Mouse (Mus musculus) heart, embryonic 12.5 days (tissue): ENCODE results near the gene Spc24. TPM values are rescaled to one million over a fixed set of nuclear protein-coding genes. Genes with fewer than 3 reads are reported as not detected.

Experiments used
- ATAC-seq: fragments of 200-750 bp; cut with Nextera tagmentation; 2 replicates; pipeline ENCODE4 v1.8.0; 2017; ENCODE audit warnings: moderate TSS enrichment, moderate library complexity; ENCODE audit not compliant: insufficient number of reproducible peaks, low FRiP score
- H3K27ac ChIP-seq: fragments of 300-500 bp; sonication (generic); 2 replicates; pipeline ENCODE4 v1.5.1; 2016; ENCODE audit warnings: mild to moderate bottlenecking, moderate library complexity; ENCODE audit not compliant: poor library complexity, severe bottlenecking
- H3K27me3 ChIP-seq: fragments of 300-500 bp; sonication (generic); replicated peaks from 2 replicates; pipeline ENCODE4 v1.6.1; 2016; ENCODE audit warnings: mild to moderate bottlenecking, moderate library complexity
- H3K36me3 ChIP-seq: fragments of 300-500 bp; sonication (generic); 2 replicates; pipeline ENCODE4 v1.6.1; 2016; ENCODE audit warnings: mild to moderate bottlenecking, moderate library complexity
- H3K4me1 ChIP-seq: fragments of 300-500 bp; sonication (generic); replicated peaks from 2 replicates; pipeline ENCODE4 v1.6.1; 2016; ENCODE audit warnings: mild to moderate bottlenecking
- H3K4me2 ChIP-seq: fragments of 300-500 bp; sonication (generic); 2 replicates; pipeline ENCODE4 v1.6.1; 2016; ENCODE audit warnings: mild to moderate bottlenecking, moderate library complexity
- H3K4me3 ChIP-seq: fragments of 300-500 bp; sonication (generic); 2 replicates; pipeline ENCODE4 v1.5.1; 2016; ENCODE audit warnings: mild to moderate bottlenecking
- H3K9ac ChIP-seq: fragments of 300-500 bp; sonication (generic); 2 replicates; pipeline ENCODE4 v1.6.1; 2016; ENCODE audit warnings: mild to moderate bottlenecking, moderate library complexity
- H3K9me3 ChIP-seq: fragments of 300-500 bp; sonication (generic); replicated peaks from 2 replicates; pipeline ENCODE4 v1.6.1; 2016; ENCODE audit warnings: mild to moderate bottlenecking, moderate library complexity
- WGBS: fragments of 180-500 bp; shearing (Covaris S2); methylation state at CpG from one replicate; pipeline ENCODE4 v1.1.7; 2016; 5-methylcytosine and 5-hydroxymethylcytosine counted together
- microRNA-seq: library from miRNA; unstranded; fragments of <30 nt; microRNA quantifications from one replicate; pipeline ENCODE4, GENCODE M21; 2017
- polyA plus RNA-seq: library from polyadenylated mRNA; unstranded; fragments of >200 nt; fragmentation: Nextera tagmentation; extraction: Ambion mirVana; gene quantifications from 2 replicates; pipeline ENCODE4 v1.2.1, GENCODE M21; 2016

The Spc24 gene
- polyA plus RNA-seq, 1 experiment from 2014 or later: 84.5 TPM

DNA sequence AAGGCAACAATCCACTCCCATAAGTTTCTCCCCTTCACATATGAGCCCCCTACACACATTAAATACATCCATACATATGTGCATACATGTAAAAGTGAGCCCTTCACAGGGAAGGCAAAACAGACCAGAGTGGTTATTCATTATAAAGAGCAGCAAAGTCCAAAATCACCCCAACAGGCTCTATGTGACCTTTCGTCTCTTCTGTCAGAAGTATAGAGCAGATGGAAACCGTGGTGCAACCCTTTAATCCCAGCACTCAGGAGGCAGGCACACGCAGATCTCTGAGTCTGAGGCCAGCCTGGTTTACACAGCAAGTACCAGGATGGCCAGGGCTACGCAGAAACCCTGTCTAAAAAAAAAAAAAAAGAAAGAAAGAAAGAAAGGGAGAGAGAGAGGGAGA, 54.0 kb downstream of the Spc24 start:
- ATAC-seq: no peak
- peaks cover 79% of the 10 kb centered on the region for H3K36me3 ChIP-seq
- no peaks in the 10 kb centered on the region for H3K9me3 ChIP-seq
- H3K27ac ChIP-seq: no peak overlapping the region
- WGBS: 83% methylated on average over 4 of the region's 4 CpGs
- no peak overlapping the region for H3K4me3 ChIP-seq
- no peaks in the 10 kb centered on the region for H3K4me1 ChIP-seq
- no peak overlapping the region for H3K9ac ChIP-seq
- H3K4me2 ChIP-seq: no peak overlapping the region
- no peaks in the 10 kb centered on the region for H3K27me3 ChIP-seq

Small RNA genes lying within 50 kb of the gene (microRNA-seq; reads per million reads assigned to microRNA genes)
- 8.3 reads per million, percentile 22 among the genes with 10 or more reads in this experiment for gene Mir7083

Other genes starting within 250 kb of the Spc24 start
- 1.4 and 1.6 TPM in 2 replicates for gene AB124611, start 234.1 kb downstream of the Spc24 start, polyA plus RNA-seq
- 49.9 and 53.8 TPM in 2 replicates for gene Carm1, start 213.4 kb downstream of the Spc24 start, polyA plus RNA-seq
- 33.6 and 34.5 TPM in 2 replicates for gene Timm29, start 167.6 kb downstream of the Spc24 start, polyA plus RNA-seq
- 12.9 and 14.8 TPM in 2 replicates for gene Yipf2, start 167.5 kb downstream of the Spc24 start, polyA plus RNA-seq
- gene Smarca4, start 144.1 kb downstream of the Spc24 start, polyA plus RNA-seq: 76.0 and 78.5 TPM in 2 replicates
- gene Ldlr, start 36.8 kb downstream of the Spc24 start, polyA plus RNA-seq: 26.0 and 30.8 TPM in 2 replicates
- 18.9 and 19.9 TPM in 2 replicates for gene Kank2, start 38.4 kb upstream of the Spc24 start, polyA plus RNA-seq
- 1.7 and 1.9 TPM in 2 replicates for gene Angptl8, start 75.2 kb upstream of the Spc24 start, polyA plus RNA-seq
- 52.3 and 59.0 TPM in 2 replicates for gene Dock6, start 92.3 kb upstream of the Spc24 start, polyA plus RNA-seq
- 10.5 and 12.2 TPM in 2 replicates for gene Rab3d, start 157.9 kb upstream of the Spc24 start, polyA plus RNA-seq
- gene Ccdc159, start 167.2 kb upstream of the Spc24 start, polyA plus RNA-seq: 2.7 and 3.8 TPM in 2 replicates
- gene Tmem205, start 167.3 kb upstream of the Spc24 start, polyA plus RNA-seq: 38.3 and 38.4 TPM in 2 replicates
- gene Plppr2, start 176.7 kb upstream of the Spc24 start, polyA plus RNA-seq: 8.2 and 8.4 TPM in 2 replicates
- 4.8 and 5.8 TPM in 2 replicates for gene Swsap1, start 195.5 kb upstream of the Spc24 start, polyA plus RNA-seq
- gene Epor, start 203.2 kb upstream of the Spc24 start, polyA plus RNA-seq: 10.9 and 12.0 TPM in 2 replicates
- gene Rgl3, start 229.1 kb upstream of the Spc24 start, polyA plus RNA-seq: 1.7 and 2.0 TPM in 2 replicates
- gene Ccdc151, start 242.3 kb upstream of the Spc24 start, polyA plus RNA-seq: 0.17 and 0.29 TPM in 2 replicates
- gene Prkcsh, start 242.5 kb upstream of the Spc24 start, polyA plus RNA-seq: 79.5 and 81.4 TPM in 2 replicates